Mouse (Mus musculus) cerebral cortex, adult 2 months (tissue): ENCODE results near the gene B3gat1.

Source experiments
- whole genome bisulfite sequencing: fragments of 180-500 bp; shearing (Covaris S2); methylation state at CpG from one replicate; pipeline ENCODE4 v1.1.7; 2018; 5-methylcytosine and 5-hydroxymethylcytosine counted together

The B3gat1 gene

GRCm38 (mm10) chr9:26776122-26776902 lies 42.8 kb downstream of the B3gat1 start:
- WGBS: 61% methylated on average over 6 of the region's 6 CpGs

- 95% methylated on average over 7 of the region's 7 CpGs for WGBS
These were observed 44.9 kb downstream of the B3gat1 start for GRCm38 (mm10) chr9:26778421-26778820.

GRCm38 (mm10) chr9:26783414-26783975 lies 50.0 kb downstream of the B3gat1 start:
- 49% methylated on average over 7 of the region's 7 CpGs for WGBS

GRCm38 (mm10) chr9:26792829-26793228 lies 59.3 kb downstream of the B3gat1 start:
- 88% methylated on average over 3 of the region's 3 CpGs for WGBS

- WGBS: 86% methylated on average over 3 of the region's 3 CpGs
These were observed 64.7 kb downstream of the B3gat1 start for GRCm38 (mm10) chr9:26798205-26798604.

GRCm38 (mm10) chr9:26798731-26799130 lies 65.2 kb downstream of the B3gat1 start:
- 91% methylated on average over 1 of the region's 1 CpGs for WGBS

- WGBS: 99% methylated on average over 2 of the region's 2 CpGs
These were observed 66.8 kb downstream of the B3gat1 start for GRCm38 (mm10) chr9:26800357-26800756.

GRCm38 (mm10) chr9:26805935-26806666 lies 72.6 kb downstream of the B3gat1 start, which contains the start of gene Glb1l2:
Gene Glb1l2, minus strand, starts transcription at chr9:26806468.
- 4% methylated on average over 33 of the region's 33 CpGs for WGBS

- WGBS: 79% methylated on average over 2 of the region's 2 CpGs
These were observed 75.2 kb downstream of the B3gat1 start for GRCm38 (mm10) chr9:26808735-26809134.
